Mouse (Mus musculus) cerebellum, adult 9-10 months (tissue): ENCODE measurements at regions not wholly inside any gene's neighbourhood (a gene's known extent, or its start where the extent isn't known, plus 50 kb on each side); places are given as distances from the start of the nearest gene placed in this dataset.
"Not testable (repeated sequence)": the region's sequence is repeated elsewhere in the genome, so short reads cannot be mapped to it uniquely, and the experiment has no call there.

Source experiments
- DNase-seq: peaks from one replicate; pipeline ENCODE4 v3.0.0; 2022

DNA sequence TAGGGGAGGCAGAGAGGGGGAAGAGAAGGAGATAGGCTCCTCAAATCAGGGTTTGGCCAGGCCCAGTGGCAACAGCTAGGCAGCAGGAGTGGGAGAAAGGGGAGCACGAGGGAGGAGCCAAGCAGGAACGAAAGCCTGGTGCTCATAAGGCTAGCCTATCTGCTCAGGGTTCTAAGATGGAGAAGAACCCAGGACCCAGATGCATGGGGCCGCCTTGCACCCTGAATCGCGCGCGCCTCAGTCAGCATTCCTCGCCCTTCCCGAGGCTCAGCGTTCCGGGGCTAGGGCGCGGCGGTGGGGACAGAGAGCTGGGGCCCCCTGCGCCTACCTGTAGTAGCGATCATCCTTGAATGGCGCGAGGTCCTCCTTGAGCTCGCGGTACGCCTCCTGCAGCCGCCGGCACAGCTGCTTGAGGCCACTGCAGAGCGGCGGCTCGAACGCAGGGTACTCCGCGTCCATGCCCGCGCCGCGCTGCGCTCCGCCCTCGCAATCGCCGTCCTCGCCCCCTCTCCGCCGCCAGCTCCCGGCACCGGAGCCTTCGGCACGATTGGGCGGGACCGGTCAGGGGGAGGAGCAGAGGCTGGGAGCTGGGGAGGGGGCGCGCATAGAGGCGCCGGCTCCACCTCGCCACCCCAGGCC is 60.1 kb downstream of the Dynlt1b start:
- DNase-seq: peak; percentile 71

DNA sequence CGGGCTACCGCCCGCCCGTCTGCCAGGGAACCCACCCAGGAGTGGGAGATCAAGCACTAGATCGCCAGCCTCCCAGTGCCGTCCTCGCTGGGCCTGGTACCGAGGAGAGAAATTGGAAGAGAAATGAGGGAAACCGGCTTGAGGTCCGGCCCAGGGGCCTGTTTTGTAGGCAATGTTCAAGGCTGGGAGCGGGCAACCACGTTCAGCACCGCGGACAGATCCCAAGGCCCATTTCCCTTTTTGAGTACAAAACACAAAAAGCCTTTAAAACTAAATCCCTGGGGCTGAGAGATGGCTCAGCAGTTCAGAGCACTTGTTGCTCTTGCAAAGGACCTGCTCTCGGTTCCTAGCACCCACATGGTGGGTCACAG is 60.6 kb downstream of the Dynlt1b start:
- not testable (repeated sequence) for DNase-seq

DNA sequence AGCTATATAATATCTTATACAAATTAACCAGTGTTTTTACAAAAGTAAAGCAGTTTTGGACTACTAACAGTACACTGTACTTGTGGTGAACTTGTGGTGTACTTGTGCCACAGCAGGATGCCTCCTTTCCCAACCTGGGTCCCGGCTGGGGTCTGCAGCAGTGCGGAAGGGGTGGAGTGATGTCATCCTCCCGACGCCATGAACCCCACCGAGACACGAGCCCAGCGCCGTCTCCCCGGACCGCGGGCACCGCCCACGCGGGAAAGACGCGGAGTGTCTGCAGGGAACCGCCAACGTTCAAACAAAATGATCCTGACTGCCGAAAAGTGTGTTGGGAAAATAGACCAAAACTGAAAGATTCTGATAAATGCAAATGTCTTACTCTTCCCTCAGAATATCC is 62.6 kb downstream of the Dynlt1b start:
- DNase-seq: not testable (repeated sequence)

DNA sequence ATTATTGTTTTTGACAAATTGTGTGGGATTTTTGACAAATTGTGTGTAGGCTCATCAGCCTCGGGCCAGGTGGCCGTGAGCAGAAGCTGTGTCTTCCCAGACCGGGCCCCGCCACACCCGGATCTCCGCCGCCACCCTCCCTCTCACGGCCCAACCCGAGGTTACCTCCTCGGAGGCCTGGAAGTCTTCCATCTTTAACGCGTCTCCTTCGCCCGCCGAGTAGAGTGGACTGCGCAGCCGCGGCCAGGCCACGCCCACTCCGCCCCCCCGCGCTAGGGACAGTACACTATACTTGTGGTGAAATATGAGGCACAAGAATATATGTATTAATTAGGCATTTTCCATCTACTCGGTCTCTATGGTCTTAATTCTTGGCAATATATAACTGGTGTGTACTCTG is 63.0 kb downstream of the Dynlt1b start:
- peak; percentile 90 for DNase-seq

DNA sequence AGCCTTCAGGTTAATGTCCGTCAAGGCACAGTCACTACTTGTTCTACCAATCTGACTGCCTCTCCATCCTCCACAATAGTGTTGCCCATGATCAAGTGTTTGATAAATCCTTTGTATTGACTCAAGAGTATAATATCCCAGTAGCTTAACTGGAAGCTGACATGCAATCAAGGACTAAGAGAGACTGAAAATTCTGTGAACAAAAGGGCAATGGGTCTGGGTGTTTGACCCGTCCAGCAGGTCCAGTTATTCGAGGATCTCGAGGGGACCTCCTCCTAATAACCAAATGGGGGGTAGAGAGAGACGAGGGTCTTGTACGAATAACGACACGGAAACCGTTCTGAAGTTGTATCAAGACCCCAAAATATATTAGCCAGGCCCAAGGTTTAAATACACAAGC is 66.6 kb downstream of the Dynlt1b start:
- not testable (repeated sequence) for DNase-seq

DNA sequence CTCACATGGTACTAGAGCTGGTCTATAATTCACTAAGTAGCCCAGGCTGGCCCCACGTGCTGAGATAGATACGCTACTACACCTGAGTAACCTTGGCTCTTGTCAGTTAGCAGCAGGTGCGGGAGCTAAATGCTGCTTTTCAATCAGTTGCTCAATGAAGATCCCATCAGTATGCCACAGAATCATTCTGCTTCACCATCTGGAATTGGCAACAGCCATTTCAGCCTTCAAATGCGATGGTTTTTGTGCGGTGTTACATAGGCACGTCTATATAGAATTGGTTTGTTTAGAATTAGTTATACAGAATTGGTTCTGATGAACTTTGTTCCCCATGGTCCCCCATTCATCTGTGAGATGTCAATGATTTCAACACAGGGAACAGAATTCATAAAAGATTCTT is 72.8 kb downstream of the Dynlt1b start:
- DNase-seq: not testable (repeated sequence)

DNA sequence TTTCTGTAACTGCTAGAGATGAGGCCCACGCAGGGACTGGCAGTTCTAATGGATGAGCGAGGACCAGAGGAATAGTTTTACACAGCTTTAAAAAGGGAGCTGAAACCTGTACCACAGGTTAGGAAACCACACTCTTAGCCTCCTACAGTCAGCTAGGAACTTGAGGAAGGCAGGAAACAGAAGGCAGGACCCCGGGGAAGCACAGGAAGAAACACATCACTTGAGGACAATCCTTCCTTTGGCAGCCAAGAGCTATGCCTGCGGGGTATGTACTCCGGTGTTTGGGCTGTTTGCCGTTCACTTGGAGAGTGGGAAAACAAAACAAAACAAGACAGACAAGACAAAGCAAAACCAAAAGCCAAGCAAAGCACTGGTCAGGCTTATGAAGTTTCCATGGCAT is 76.0 kb downstream of the Dynlt1b start:
- not testable (repeated sequence) for DNase-seq

DNA sequence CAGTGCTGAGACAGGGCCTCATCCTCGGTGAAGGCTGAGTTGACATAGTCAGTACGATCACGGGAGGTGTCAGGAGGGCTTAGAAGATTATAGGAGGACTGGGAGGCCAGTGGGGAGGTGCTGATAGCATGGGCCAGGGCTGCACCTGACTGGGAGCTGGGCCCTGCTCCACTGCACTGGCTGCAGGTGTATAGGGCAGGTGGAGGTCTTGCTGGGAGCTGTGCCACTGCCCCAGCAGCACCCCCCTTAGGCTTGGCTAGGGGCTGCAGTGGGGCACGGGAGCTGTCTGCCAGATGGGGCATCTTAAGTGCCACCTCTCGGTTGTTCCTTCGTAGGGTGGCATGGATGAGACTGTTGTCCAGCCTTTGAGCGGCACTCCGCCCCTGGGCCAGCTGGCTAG is 85.2 kb downstream of the Dynlt1b start:
- not testable (repeated sequence) for DNase-seq

DNA sequence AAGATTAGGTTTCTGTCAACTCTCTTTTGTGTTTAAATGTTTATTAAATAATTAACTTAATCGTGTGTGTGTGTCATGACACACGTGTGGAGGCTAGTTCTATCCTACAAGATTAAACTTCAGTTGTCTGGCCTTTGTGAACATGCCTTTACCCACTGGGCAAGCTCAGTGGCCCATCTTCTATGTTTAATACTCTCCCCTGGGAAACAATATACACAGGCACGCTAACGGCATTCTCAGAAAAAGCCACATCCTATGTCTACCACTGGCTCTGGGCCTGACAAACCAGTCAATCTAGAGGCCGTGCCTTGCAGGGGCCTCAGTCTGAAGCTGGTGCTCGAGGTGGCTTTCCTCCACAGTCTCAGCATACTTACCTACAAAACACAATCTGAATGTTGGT is 82.4 kb upstream of the Dynlt1c start:
- DNase-seq: not testable (repeated sequence)

DNA sequence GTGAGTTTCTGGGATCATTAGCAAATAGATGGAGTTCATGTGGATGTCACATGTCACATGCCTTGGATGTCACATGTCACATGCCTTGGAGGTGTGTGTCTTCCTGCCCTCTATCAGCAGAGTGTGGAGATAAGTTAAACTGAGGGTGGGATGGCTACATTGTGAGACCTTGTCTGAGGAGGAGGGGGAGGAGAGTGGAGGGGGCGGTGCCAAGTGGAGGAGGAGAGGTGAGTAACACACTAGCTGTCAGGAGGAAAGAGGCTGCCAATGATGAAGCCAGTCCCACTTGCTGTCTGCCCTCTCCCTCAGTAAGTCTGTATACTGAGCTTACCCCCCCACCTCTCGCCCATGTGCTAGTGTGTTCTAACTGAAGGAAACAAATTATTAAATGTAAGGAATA is 81.5 kb upstream of the Dynlt1c start:
- DNase-seq: not testable (repeated sequence)

DNA sequence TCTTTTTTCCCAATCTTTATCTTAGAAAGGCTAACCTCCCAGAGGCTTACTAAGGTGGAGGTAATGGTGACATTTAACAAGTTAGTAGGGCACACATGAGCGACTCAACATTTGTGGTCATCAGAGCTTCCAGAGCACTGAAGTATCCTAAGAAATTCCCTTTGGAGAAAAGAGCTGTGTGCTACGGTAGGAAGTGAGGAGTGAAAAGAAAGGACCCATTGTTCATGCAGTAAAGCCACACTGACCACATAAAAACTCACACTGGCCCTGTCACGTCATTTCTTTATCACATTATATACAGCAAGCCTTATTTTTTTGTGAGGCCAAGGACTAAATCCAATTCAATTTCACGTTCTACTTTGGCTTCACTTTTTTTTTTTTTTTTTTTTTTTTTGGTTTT is 80.7 kb upstream of the Dynlt1c start:
- DNase-seq: not testable (repeated sequence)

DNA sequence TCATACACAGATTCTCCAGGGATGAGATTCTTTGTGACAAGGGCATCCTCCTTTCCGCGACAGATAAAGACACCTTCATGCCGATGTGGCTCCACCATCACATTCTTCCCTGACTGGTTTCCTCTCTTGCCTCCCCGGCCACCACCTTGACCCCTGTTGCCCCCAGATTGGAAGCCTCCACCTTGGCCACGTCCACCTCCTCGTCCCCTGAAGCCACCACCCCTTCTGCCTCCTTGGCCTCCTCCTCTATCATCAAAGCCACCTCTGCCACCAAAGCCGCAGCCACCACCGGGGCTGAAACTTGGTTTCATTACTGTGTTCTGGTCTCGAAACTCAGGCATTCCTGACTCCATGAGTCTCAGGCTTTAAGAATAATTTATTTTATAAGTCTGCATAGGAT is 79.3 kb upstream of the Dynlt1c start:
- DNase-seq: not testable (repeated sequence)

DNA sequence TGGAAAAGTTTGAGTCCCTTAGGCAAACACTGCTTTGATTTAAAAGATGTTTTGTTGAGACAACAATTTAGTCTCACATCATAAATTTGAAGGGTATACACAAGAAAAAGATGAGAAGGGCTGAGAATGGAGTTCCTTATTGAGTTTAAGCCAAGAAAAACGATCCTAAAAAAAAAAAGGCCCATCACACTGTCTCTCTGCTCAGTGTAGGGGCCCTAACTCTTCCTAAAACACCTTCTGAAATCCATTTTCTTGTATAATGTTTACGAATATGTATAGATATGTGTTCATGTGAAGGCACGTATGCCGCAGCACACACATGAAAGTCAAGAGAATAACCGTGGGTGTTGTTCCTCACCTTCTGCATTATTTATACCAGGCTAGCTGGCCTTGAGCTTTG is 62.7 kb upstream of the Dynlt1c start:
- not testable (repeated sequence) for DNase-seq

DNA sequence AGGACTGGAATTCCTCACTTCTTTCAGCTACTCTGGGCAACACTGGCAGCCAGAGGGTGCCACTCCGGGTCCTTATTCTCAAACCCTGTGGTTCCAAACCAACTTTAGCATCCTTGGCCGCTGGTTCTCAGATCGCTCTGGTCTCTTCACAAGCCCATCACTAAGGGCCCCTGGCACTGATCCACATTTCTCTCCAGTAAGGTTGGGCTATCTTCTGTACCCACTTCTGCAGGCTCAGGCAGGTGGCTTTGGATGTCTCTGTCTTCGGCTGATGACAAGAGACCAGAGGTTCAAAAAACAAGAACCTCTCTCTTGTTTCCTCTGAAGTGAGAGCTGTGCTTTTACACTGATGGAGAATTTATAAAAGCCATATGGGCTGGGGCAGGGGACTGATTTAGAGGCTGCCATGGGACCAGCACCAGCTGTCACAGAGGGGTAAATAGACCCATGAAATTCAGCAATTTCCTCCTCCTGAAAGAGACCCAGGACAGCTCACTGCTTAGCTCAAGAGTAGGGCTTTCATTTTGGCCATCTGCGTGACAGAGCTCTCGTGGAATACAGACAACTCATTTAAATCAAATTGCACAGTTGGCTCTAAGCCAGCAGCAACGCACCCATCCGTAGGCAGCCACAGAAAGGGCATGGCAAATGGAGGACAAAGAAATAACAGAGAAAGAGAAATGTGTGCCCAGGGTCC is 54.3 kb upstream of the Dynlt1c start:
- DNase-seq: not testable (repeated sequence)

DNA sequence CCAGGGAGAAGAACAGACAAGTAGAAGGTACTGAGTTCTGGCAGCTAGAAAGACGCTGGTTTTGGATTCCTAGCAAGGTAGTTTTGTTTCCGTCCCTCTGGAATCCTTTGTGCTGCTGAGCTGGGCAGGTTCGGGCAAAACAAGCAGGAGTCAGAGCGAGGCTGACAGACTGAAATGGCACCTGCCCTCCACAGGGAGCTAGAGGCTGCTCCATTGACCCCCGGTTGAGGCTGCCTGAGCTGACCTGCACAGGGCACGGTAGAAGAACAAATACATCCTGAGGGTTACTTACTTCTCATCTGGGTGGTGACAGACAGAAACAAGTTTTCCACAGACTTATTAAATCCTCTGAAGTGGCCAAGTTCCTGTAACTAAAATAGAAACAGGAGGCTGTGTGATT is 53.5 kb upstream of the Dynlt1c start:
- not testable (repeated sequence) for DNase-seq
